Mouse (Mus musculus) bone marrow macrophage, adult 2 months (primary cell): ENCODE results near the gene Sptbn1.

ENCODE experiments used
- CTCF ChIP-seq: IDR thresholded peaks from 2 replicates; pipeline ENCODE4 v1.5.1; 2012; ENCODE audit warnings: low read depth, mild to moderate bottlenecking, low read length, moderate library complexity
- POLR2A ChIP-seq: IDR thresholded peaks from 2 replicates; pipeline ENCODE4 v1.6.1; 2012; ENCODE audit warnings: mild to moderate bottlenecking, low read depth, low read length, borderline replicate concordance

- TF ChIP-seq CTCF = no peak
- TF ChIP-seq POLR2A = no peak
These were observed 32.8 kb downstream of the Sptbn1 start for GRCm38 (mm10) chr11:30235218-30235617.
